Mouse (Mus musculus) ES-Bruce4 (cell line): ENCODE data around the gene Pard3. TPM values are rescaled to one million over a fixed set of nuclear protein-coding genes. Genes with fewer than 3 reads are reported as not detected.

Experiments
- H3K27ac ChIP-seq: 2 replicates; pipeline ENCODE4 v1.5.1; 2012; ENCODE audit warnings: low read length, inconsistent platforms; ENCODE audit not compliant: insufficient read depth
- H3K27me3 ChIP-seq: 2 replicates; pipeline ENCODE4 v1.6.1; 2012; ENCODE audit warnings: mild to moderate bottlenecking, low read length, inconsistent platforms; ENCODE audit not compliant: control insufficient read depth, poor library complexity, insufficient read depth, severe bottlenecking
- H3K36me3 ChIP-seq: 2 replicates; pipeline ENCODE4 v1.6.1; 2012; ENCODE audit warnings: inconsistent platforms, mild to moderate bottlenecking, low read length, moderate library complexity; ENCODE audit not compliant: control insufficient read depth, poor library complexity, insufficient read depth, severe bottlenecking
- H3K4me1 ChIP-seq: one replicate; pipeline ENCODE4 v1.8.1; 2011; ENCODE audit warnings: low read length; ENCODE audit not compliant: control insufficient read depth, insufficient read depth
- H3K4me3 ChIP-seq: 2 replicates; pipeline ENCODE4 v1.5.1; 2011; ENCODE audit warnings: low read depth, mild to moderate bottlenecking, low read length
- H3K9ac ChIP-seq: 2 replicates; pipeline ENCODE4 v1.6.1; 2012; ENCODE audit warnings: low read depth, mild to moderate bottlenecking, inconsistent platforms; ENCODE audit not compliant: poor library complexity, severe bottlenecking
- H3K9me3 ChIP-seq: replicated peaks from 2 replicates; pipeline ENCODE4 v1.6.1; 2012; ENCODE audit warnings: mild to moderate bottlenecking, low read length, inconsistent platforms; ENCODE audit not compliant: control insufficient read depth, poor library complexity, insufficient read depth, severe bottlenecking
- CTCF ChIP-seq: IDR thresholded peaks from one replicate; pipeline ENCODE4 v1.8.1; 2011; ENCODE audit warnings: low read depth, low read length
- EP300 ChIP-seq: IDR thresholded peaks from 2 replicates; pipeline ENCODE4 v1.6.1; 2011; ENCODE audit warnings: low read depth, low read length; ENCODE audit not compliant: insufficient read depth
- POLR2A ChIP-seq: IDR thresholded peaks from one replicate; pipeline ENCODE4 v1.8.1; 2011; ENCODE audit warnings: low read length; ENCODE audit not compliant: insufficient read depth
- polyA plus RNA-seq: library from polyadenylated mRNA; stranded (reverse); fragments of >200 nt; gene quantifications from 2 replicates; pipeline ENCODE4 v1.2.4, GENCODE M21; 2011; ENCODE audit warnings: low read depth; ENCODE audit not compliant: missing spikeins, insufficient read depth, insufficient read length

The Pard3 gene
- polyA plus RNA-seq, 1 experiment, result 38.0 TPM

- no peaks in the 10 kb centered on the region for H3K27me3 ChIP-seq
- no peaks in the 10 kb centered on the region for H3K4me1 ChIP-seq
- no peak overlapping the region for H3K27ac ChIP-seq
- H3K9me3 ChIP-seq, result no peaks in the 10 kb centered on the region
- no peaks in the 10 kb centered on the region for H3K36me3 ChIP-seq
- H3K9ac ChIP-seq, result no peak overlapping the region
- H3K4me3 ChIP-seq, result no peak overlapping the region
- TF ChIP-seq EP300 (no peak), CTCF (no peak), POLR2A (no peak)
Observed at GRCm38 (mm10) chr8:127569212-127569611, 505.5 kb downstream of the Pard3 start.

- Histone ChIP-seq H3K4me3 (no peak overlapping the region), H3K27me3 (no peaks in the 10 kb centered on the region), H3K9ac (no peak overlapping the region), H3K36me3 (no peaks in the 10 kb centered on the region), H3K9me3 (no peaks in the 10 kb centered on the region), H3K27ac (no peak overlapping the region), H3K4me1 (no peaks in the 10 kb centered on the region)
- TF ChIP-seq CTCF, result no peak
- no peak for TF ChIP-seq POLR2A
- no peak for TF ChIP-seq EP300
Observed at GRCm38 (mm10) chr8:127570527-127570926, 506.8 kb downstream of the Pard3 start.

GRCm38 (mm10) chr8:127572493-127572892, 508.8 kb downstream of the Pard3 start:
- TF ChIP-seq CTCF, result no peak
- TF ChIP-seq POLR2A, result no peak
- no peak for TF ChIP-seq EP300
- Histone ChIP-seq H3K9me3 (no peaks in the 10 kb centered on the region), H3K36me3 (no peaks in the 10 kb centered on the region), H3K4me1 (no peaks in the 10 kb centered on the region), H3K9ac (no peak overlapping the region), H3K4me3 (no peak overlapping the region), H3K27me3 (no peaks in the 10 kb centered on the region), H3K27ac (no peak overlapping the region)

DNA sequence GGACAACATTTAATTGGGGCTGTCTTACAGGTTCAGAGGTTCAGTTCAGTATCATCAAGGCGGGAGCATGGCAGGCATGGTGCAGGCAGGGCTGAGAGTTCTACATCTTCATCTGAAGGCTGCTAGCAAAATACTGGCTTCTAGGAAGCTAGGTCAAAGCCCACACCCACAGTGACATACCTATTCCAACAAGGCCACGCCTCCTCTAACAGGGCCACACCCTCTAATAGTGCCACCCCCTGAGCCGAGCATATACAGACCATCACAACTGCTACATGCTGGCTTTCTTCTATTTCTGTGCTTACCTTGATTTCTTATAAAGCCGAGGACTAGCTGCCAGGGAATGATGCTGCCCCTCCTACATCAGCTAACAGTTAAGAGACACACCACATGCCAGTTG, 513.0 kb downstream of the Pard3 start:
- Histone ChIP-seq H3K27me3 (no peaks in the 10 kb centered on the region), H3K9me3 (no peaks in the 10 kb centered on the region), H3K36me3 (no peaks in the 10 kb centered on the region), H3K9ac (no peak overlapping the region), H3K4me1 (no peaks in the 10 kb centered on the region), H3K27ac (no peak overlapping the region), H3K4me3 (no peak overlapping the region)
- TF ChIP-seq CTCF (no peak), EP300 (no peak), POLR2A (no peak)

- no peaks in the 10 kb centered on the region for H3K4me1 ChIP-seq
- H3K36me3 ChIP-seq, result no peaks in the 10 kb centered on the region
- no peak overlapping the region for H3K9ac ChIP-seq
- TF ChIP-seq EP300, result no peak
- TF ChIP-seq CTCF, result no peak
- no peak for TF ChIP-seq POLR2A
- H3K27ac ChIP-seq, result no peak overlapping the region
- H3K4me3 ChIP-seq, result no peak overlapping the region
- H3K27me3 ChIP-seq, result no peaks in the 10 kb centered on the region
- no peaks in the 10 kb centered on the region for H3K9me3 ChIP-seq
Observed at GRCm38 (mm10) chr8:127577656-127578055, 514.0 kb downstream of the Pard3 start.

DNA sequence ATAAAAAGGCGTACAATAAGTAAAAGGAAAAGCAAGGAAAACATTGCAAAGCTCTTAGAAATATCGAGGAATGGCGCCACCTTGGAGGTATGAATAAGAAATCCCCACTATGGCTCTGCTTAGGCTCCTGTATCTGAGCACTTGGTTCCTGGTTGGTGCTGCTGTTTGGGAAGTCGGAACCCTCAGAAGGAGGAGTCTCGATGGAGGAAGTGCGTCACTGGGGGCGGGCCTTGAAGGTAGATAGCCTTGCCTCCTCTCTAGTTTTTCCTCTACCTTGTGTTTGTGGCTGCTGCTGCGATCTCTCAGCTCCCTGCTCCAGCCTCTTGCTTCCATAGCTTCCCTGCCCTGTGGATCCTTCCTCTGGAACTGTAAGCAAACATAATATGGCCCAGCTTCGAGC, 515.7 kb downstream of the Pard3 start:
- TF ChIP-seq POLR2A (no peak), CTCF (no peak), EP300 (no peak)
- Histone ChIP-seq H3K27ac (no peak overlapping the region), H3K4me3 (no peak overlapping the region), H3K36me3 (no peaks in the 10 kb centered on the region), H3K9me3 (no peaks in the 10 kb centered on the region), H3K4me1 (no peaks in the 10 kb centered on the region), H3K9ac (peak overlapping the region; percentile 38), H3K27me3 (no peaks in the 10 kb centered on the region)
